18 mouse cellular contexts compared by ENCODE assay signal in the genomic region with DNA sequence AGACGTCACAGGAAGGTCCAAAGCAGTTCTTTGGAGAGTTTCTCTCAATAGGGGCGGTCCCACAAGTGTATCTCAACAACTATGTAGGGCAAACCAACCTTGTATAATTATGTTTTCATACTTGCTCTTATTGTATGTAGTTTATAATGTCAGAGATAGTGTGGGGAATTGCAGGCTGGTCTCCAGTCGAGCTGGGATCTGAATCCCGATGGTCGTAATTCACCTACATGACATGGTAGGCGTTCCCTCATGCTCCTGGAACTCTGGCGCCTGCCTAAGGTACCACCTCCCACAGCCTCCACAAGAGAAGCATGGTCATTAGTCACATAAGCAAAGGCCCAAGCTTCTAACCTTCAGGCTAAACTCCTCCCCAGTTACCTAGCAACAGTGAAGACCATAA. TPM values are rescaled to one million over a fixed set of nuclear protein-coding genes. Genes with fewer than 3 reads are reported as not detected.
"Had no signal": no experiment of that assay in that cellular context is flagged by ENCODE, and none has a peak within 500 bp of the region (broad histone marks: within the 10 kb centered on the region; RNA-seq: fewer than 3 reads in every experiment).

No protein-coding gene starts in this region.

- H3K4me3 ChIP-seq: limb, embryonic 10.5 days; limb, embryonic 13.5 days; liver, embryonic 13.5 days; midbrain, embryonic 12.5 days; midbrain, embryonic 15.5 days; neural tube, embryonic 13.5 days had no signal

- ATAC-seq: lung, postnatal 0 days; midbrain, embryonic 15.5 days had no signal

- H3K4me1 ChIP-seq: limb, embryonic 13.5 days; liver, embryonic 13.5 days; midbrain, embryonic 12.5 days; midbrain, embryonic 15.5 days; neural tube, embryonic 13.5 days had no signal

- H3K4me2 ChIP-seq: limb, embryonic 13.5 days; liver, embryonic 13.5 days; lung, embryonic 14.5 days; midbrain, embryonic 12.5 days; midbrain, embryonic 15.5 days; neural tube, embryonic 13.5 days had no signal

- H3K27ac ChIP-seq: limb, embryonic 10.5 days; limb, embryonic 13.5 days; liver, embryonic 13.5 days; macrophage; midbrain, embryonic 12.5 days; midbrain, embryonic 15.5 days; neural tube, embryonic 13.5 days; stomach, postnatal 0 days had no signal

- H3K36me3 ChIP-seq: limb, embryonic 10.5 days; limb, embryonic 13.5 days; liver, embryonic 13.5 days; midbrain, embryonic 12.5 days; midbrain, embryonic 15.5 days; neural tube, embryonic 13.5 days had no signal

- DNase-seq: kidney, adult 18-20 months; kidney, adult 9 months; kidney, postnatal 14 days; kidney, postnatal 4 days; layer of hippocampus, adult 9-11 months; liver; liver, embryonic 13.5 days; lung, embryonic 14.5 days; thymus, adult 18-20 months; thymus, postnatal 36 days had no signal

- H3K9me3 ChIP-seq: limb, embryonic 10.5 days; liver, embryonic 13.5 days; midbrain, embryonic 12.5 days; midbrain, embryonic 15.5 days; neural tube, embryonic 13.5 days had no signal

- H3K9ac ChIP-seq: limb, embryonic 13.5 days; liver, embryonic 13.5 days; lung, embryonic 14.5 days; midbrain, embryonic 12.5 days; midbrain, embryonic 15.5 days; neural tube, embryonic 13.5 days had no signal

RNA-seq across cellular contexts. Expression of gene H2-Q10, which starts 51.1 kb away (rescaled TPM):
- polyA plus RNA-seq: neural tube, embryonic 13.5 days had no signal
